Mouse (Mus musculus) kidney, postnatal 0 days (tissue): Measurements from ENCODE around the gene Capn9. TPM values are rescaled to one million over a fixed set of nuclear protein-coding genes. Genes with fewer than 3 reads are reported as not detected.

Experiments used
- ATAC-seq: fragments of 200-750 bp; cut with Nextera tagmentation; replicated peaks from 2 replicates; pipeline ENCODE4 v1.8.0; 2017; ENCODE audit warnings: low read depth, moderate number of reproducible peaks, moderate TSS enrichment, moderate library complexity; ENCODE audit not compliant: low FRiP score
- DNase-seq: peaks from one replicate; pipeline ENCODE4 v3.0.0-alpha.2; 2016; ENCODE audit warnings: low spot score
- H3K27ac ChIP-seq: fragments of 300-500 bp; sonication (generic); 2 replicates; pipeline ENCODE4 v1.5.1; 2014; ENCODE audit warnings: mild to moderate bottlenecking
- H3K27me3 ChIP-seq: fragments of 300-500 bp; sonication (generic); 2 replicates; pipeline ENCODE4 v1.6.1; 2014; ENCODE audit warnings: low read length, mixed read lengths; ENCODE audit not compliant: insufficient read depth
- H3K36me3 ChIP-seq: fragments of 300-500 bp; sonication (generic); 2 replicates; pipeline ENCODE4 v1.6.1; 2014; ENCODE audit warnings: low read length, mixed read lengths; ENCODE audit not compliant: insufficient read depth
- H3K4me1 ChIP-seq: fragments of 300-500 bp; sonication (generic); replicated peaks from 2 replicates; pipeline ENCODE4 v1.6.1; 2014; ENCODE audit warnings: antibody characterized with exemption, low read length, mixed read lengths; ENCODE audit not compliant: insufficient read depth
- H3K4me2 ChIP-seq: fragments of 300-500 bp; sonication (generic); 2 replicates; pipeline ENCODE4 v1.6.1; 2014; ENCODE audit warnings: mild to moderate bottlenecking, low read length, moderate library complexity, mixed read lengths
- H3K4me3 ChIP-seq: fragments of 300-500 bp; sonication (generic); replicated peaks from 2 replicates; pipeline ENCODE4 v1.5.1; 2014; ENCODE audit warnings: low read depth, low read length
- H3K9ac ChIP-seq: fragments of 300-500 bp; sonication (generic); 2 replicates; pipeline ENCODE4 v1.6.1; 2014; ENCODE audit warnings: low read depth, low read length
- H3K9me3 ChIP-seq: fragments of 300-500 bp; sonication (generic); replicated peaks from 2 replicates; pipeline ENCODE4 v1.6.1; 2016; ENCODE audit warnings: low read length, inconsistent platforms, mixed read lengths
- CTCF ChIP-seq: IDR thresholded peaks from 2 replicates; pipeline ENCODE4 v1.5.1; 2016; ENCODE audit warnings: antibody characterized with exemption, low read depth, mild to moderate bottlenecking, moderate library complexity
- WGBS: fragments of 180-500 bp; shearing (Covaris S2); extraction: QIAGEN DNeasy Blood & Tissue Kit; methylation state at CpG from one replicate; pipeline ENCODE4 v1.1.7; 2014; 5-methylcytosine and 5-hydroxymethylcytosine counted together
- polyA plus RNA-seq: library from polyadenylated mRNA; unstranded; fragments of >200 nt; fragmentation: Nextera tagmentation; extraction: Ambion mirVana; gene quantifications from 2 replicates; pipeline ENCODE4 v1.2.1, GENCODE M21; 2015

Capn9 gene
- polyA plus RNA-seq, 1 experiment from 2014 or later = 0.24 TPM

DNA sequence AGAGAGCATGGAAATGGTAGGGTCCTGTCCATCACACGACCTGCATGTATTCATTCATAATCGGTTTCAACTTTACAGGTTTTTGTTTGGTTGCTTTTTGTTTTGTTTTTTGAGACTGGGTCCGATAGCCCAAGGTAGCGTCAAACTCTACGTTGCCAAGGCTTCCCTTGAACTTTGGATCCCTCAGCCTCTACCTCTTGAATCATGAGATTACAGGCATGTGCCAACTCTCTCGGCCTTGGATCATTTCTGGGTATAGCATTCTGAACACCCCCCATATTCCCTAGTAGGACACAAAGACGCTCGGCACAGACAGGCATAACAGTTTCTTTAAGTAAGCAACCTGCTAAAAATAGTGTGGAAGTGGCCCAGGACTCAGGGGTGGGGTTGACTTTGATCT is 65.7 kb downstream of the Capn9 start:
- no peaks in the 10 kb centered on the region for H3K27me3 ChIP-seq
- peaks cover 31% of the 10 kb centered on the region; the same call in 1 of the 2 replicates for H3K36me3 ChIP-seq
- DNase-seq = no peak
- H3K9ac ChIP-seq = no peak overlapping the region
- no peak overlapping the region for H3K4me3 ChIP-seq
- no peak overlapping the region for H3K27ac ChIP-seq
- H3K9me3 ChIP-seq = no peaks in the 10 kb centered on the region
- no peak for ATAC-seq
- no peak for TF ChIP-seq CTCF
- H3K4me1 ChIP-seq = peaks cover 22% of the 10 kb centered on the region
- no peak overlapping the region for H3K4me2 ChIP-seq
- 94% methylated on average over 8 of the region's 8 CpGs for WGBS

DNA sequence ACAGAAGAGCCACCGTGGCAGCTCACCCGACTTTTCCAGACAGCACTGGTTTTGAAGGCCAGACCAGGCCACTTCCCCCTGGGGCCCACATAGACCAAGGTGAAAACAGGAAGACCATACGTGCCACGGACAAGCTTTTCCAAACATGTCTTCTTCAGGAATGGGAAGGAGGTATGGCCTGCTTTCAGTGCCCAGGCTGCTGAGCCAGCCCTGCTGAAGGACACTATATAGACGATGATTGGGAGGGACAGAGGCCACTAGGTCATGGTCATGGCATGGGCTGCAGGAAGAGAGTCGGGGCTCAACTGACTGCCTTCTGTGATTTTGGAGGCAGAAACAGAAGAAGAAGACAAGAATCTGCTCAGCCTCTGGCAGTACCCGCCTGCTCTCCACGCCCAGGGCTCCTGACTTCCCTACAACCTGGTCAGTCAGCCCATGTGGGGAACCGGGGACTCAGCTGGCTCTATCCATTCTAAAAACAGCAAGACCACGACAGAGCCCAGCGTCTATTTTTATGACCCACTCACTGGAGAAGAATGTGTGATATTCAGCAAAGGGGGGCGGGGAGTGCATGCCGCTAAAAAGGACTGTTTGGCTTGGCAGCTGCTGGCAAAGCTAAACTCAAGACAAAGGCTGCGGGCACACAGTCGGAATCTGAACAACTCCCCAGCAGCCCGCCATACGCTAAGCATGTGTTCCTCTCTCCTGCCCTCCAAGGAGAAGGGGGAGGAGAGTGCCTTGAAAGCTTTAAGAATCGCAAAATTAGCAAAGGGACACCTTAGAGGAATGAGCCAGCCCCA is 67.8 kb downstream of the Capn9 start:
- Histone ChIP-seq H3K27me3 (no peaks in the 10 kb centered on the region), H3K4me2 (peak overlapping the region; percentile 19), H3K4me1 (peaks cover 24% of the 10 kb centered on the region), H3K9me3 (no peaks in the 10 kb centered on the region), H3K36me3 (0 out of 2 replicates have a peak, but pooled peaks cover 12% of the 10 kb centered on the region), H3K9ac (no peak overlapping the region), H3K27ac (peak overlapping the region; percentile 71), H3K4me3 (no peak overlapping the region)
- TF ChIP-seq CTCF = no peak
- WGBS = 27% methylated on average over 18 of the region's 18 CpGs
- peak; percentile 80 for DNase-seq
- peak; percentile 30; the same call in 1 of the 2 replicates for ATAC-seq

DNA sequence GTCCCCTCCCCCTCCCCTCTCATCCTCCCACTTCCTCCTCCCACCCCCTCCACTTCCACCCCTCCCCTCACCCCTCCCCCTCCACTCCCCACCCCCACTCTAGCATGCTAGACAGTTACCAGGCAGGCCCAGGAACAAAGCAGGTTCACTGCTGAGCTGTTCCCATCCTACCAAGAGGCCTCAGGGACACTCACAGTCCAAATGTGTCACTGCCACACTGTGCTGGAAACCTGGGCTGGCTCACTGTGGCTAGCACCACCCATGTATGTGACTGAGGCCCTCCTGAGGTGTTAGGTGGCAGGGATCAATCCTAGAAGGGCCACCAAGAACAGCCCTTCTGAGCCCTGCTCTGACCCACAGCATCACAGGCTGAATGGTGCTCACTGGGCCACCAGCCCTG is 72.4 kb downstream of the Capn9 start:
- Histone ChIP-seq H3K9me3 (no peaks in the 10 kb centered on the region), H3K36me3 (no peaks in the 10 kb centered on the region), H3K4me3 (no peak overlapping the region), H3K4me2 (no peak overlapping the region), H3K4me1 (peaks cover 40% of the 10 kb centered on the region), H3K27me3 (no peaks in the 10 kb centered on the region), H3K9ac (0 out of 2 replicates have a peak overlapping the region, but pooled peaks have one; percentile 23), H3K27ac (no peak overlapping the region)
- no peak for DNase-seq
- no peak for ATAC-seq
- no peak for TF ChIP-seq CTCF

DNA sequence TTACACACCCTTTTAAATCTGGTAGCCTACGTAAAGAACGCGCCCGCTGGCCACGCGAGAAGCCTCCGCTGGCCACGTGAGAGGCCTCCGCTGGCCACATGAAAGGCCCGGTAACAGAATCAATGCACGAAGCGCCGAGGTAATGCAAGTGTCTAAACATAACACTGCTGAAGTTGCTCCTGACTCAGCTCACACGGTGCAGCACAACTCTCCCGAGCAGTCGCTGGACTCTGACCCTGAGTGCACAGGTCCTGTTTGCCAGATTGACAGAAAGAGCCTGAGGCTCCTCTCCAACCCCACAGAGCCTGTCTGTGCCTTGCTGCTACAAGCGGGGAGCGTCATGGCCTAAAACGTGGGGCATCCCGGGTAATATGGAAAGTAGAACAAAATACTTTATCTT is 75.9 kb downstream of the Capn9 start:
- Histone ChIP-seq H3K27me3 (no peaks in the 10 kb centered on the region), H3K36me3 (no peaks in the 10 kb centered on the region), H3K9me3 (no peaks in the 10 kb centered on the region), H3K4me3 (no peak overlapping the region), H3K9ac (no peak overlapping the region), H3K4me2 (no peak overlapping the region), H3K4me1 (peaks cover 33% of the 10 kb centered on the region), H3K27ac (no peak overlapping the region; the same call in 1 of the 2 replicates)
- ATAC-seq (no peak), DNase-seq (no peak)
- no peak for TF ChIP-seq CTCF
- 82% methylated on average over 20 of the region's 20 CpGs for WGBS

DNA sequence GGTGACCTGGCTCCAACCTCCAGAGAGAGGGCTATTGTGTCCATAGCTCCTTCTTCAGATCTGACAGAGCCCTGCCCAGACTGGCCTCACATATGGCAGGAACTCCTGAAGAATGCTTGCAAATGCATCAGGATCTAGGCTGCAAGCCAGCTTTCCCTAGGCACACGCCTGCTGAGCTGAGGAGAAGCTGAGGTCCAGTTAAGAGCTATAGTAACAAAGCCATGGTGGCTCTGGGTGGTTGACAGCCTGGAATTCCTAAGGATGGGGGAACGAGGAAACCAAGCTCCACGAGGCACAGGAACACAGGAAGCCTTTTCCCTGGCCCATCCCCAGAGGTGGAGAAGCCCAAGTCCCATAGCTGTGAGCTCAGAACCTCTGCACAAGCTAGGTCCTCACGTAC is 76.6 kb downstream of the Capn9 start:
- DNase-seq = peak; percentile 90
- Histone ChIP-seq H3K27me3 (no peaks in the 10 kb centered on the region), H3K27ac (peak overlapping the region; percentile 54), H3K4me1 (peaks cover 33% of the 10 kb centered on the region), H3K4me3 (no peak overlapping the region), H3K9me3 (no peaks in the 10 kb centered on the region), H3K36me3 (no peaks in the 10 kb centered on the region), H3K9ac (no peak overlapping the region), H3K4me2 (no peak overlapping the region)
- ATAC-seq = peak; percentile 52; the same call in 1 of the 2 replicates
- no peak for TF ChIP-seq CTCF
- 12% methylated on average over 4 of the region's 4 CpGs for WGBS

DNA sequence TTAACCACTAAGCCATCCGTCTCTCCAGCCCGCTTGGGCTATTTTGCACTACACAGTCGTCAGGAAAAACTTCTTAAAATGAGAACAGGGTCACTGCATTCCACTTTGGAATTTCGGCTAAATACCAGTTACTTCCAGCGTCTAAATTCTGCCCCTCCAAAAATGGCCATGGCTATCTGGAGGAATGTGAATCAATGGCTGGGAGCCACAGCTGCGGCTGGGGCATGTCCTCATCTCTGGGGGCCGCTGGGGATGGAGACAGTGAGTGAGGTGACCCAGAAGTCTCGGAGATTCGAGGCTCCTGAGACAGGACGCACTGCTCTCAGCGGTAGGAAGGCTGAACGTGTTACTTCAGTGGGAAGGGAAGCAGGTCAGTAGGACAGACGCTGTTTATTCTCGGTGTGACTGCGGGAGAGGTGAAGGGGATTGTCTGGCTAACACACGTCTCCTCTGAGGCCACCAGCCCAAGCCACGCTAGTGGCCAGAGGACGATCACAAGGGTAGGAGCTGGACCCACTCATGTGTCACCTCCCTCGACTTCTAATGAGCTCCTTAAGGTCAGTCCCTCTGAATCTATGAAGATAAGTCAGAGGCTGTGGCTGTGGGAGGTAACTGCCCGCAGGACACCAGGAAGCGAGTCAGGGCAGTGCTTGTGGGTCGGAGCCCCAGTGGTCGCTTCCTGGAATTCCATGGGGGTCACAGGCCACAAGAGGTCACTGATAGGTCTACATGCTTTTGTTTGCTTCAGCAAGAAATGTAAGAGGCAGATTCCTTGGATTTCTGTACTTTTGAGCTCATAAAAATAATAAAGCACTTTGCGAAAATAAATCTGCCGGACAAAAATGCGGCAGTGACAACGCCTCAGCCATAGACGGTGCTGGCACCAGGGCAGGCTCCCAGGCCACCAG is 77.9 kb downstream of the Capn9 start:
- peak overlapping the region; percentile 27 for H3K4me2 ChIP-seq
- no peak overlapping the region for H3K4me3 ChIP-seq
- 35% methylated on average over 28 of the region's 28 CpGs for WGBS
- TF ChIP-seq CTCF = 0 out of 2 replicates have a peak, but pooled peaks have one; percentile 10
- peak; percentile 74 for DNase-seq
- H3K36me3 ChIP-seq = no peaks in the 10 kb centered on the region
- peaks cover 42% of the 10 kb centered on the region for H3K4me1 ChIP-seq
- ATAC-seq = peak; percentile 60
- no peaks in the 10 kb centered on the region for H3K27me3 ChIP-seq
- H3K27ac ChIP-seq = peak overlapping the region; percentile 54
- 0 out of 2 replicates have a peak overlapping the region, but pooled peaks have one; percentile 27 for H3K9ac ChIP-seq
- no peaks in the 10 kb centered on the region for H3K9me3 ChIP-seq
